Mouse (Mus musculus) forebrain, embryonic 12.5 days (tissue): ENCODE data around the gene Tpr. TPM values are rescaled to one million over a fixed set of nuclear protein-coding genes. Genes with fewer than 3 reads are reported as not detected.

Source experiments
- ATAC-seq: fragments of 200-750 bp; cut with Nextera tagmentation; 2 replicates; pipeline ENCODE4 v1.8.0; 2017; ENCODE audit warnings: moderate TSS enrichment; ENCODE audit not compliant: low FRiP score
- H3K27ac ChIP-seq: fragments of 300-500 bp; sonication (generic); 2 replicates; pipeline ENCODE4 v1.5.1; 2016; ENCODE audit warnings: mild to moderate bottlenecking
- H3K27me3 ChIP-seq: fragments of 300-500 bp; sonication (generic); 2 replicates; pipeline ENCODE4 v1.6.1; 2016; ENCODE audit warnings: mild to moderate bottlenecking
- H3K36me3 ChIP-seq: fragments of 300-500 bp; sonication (generic); replicated peaks from 2 replicates; pipeline ENCODE4 v1.6.1; 2016; ENCODE audit warnings: mild to moderate bottlenecking
- H3K4me1 ChIP-seq: fragments of 300-500 bp; sonication (generic); 2 replicates; pipeline ENCODE4 v1.6.1; 2016
- H3K4me2 ChIP-seq: fragments of 300-500 bp; sonication (generic); 2 replicates; pipeline ENCODE4 v1.6.1; 2016; ENCODE audit warnings: mild to moderate bottlenecking, moderate library complexity
- H3K4me3 ChIP-seq: fragments of 300-500 bp; sonication (generic); replicated peaks from 2 replicates; pipeline ENCODE4 v1.5.1; 2016; ENCODE audit warnings: mild to moderate bottlenecking
- H3K9ac ChIP-seq: fragments of 300-500 bp; sonication (generic); 2 replicates; pipeline ENCODE4 v1.6.1; 2016; ENCODE audit warnings: mild to moderate bottlenecking
- H3K9me3 ChIP-seq: fragments of 300-500 bp; sonication (generic); 2 replicates; pipeline ENCODE4 v1.6.1; 2016
- whole genome bisulfite sequencing: fragments of 180-500 bp; shearing (Covaris S2); methylation state at CpG from one replicate; pipeline ENCODE4 v1.1.7; 2016; 5-methylcytosine and 5-hydroxymethylcytosine counted together
- polyA plus RNA-seq: library from polyadenylated mRNA; unstranded; fragments of >200 nt; fragmentation: Nextera tagmentation; extraction: Ambion mirVana; gene quantifications from 2 replicates; pipeline ENCODE4 v1.2.1, GENCODE M21; 2016

Gene Tpr
- polyA plus RNA-seq, 1 experiment from 2014 or later: 193 TPM

- H3K9ac ChIP-seq: no peak within 1 kb of the TSS
- no peak within 1 kb of the TSS for H3K4me2 ChIP-seq
- no peak within 1 kb of the TSS for H3K4me3 ChIP-seq
- no peak for ATAC-seq
- no peaks in the 10 kb centered on the region for H3K36me3 ChIP-seq
- no peaks in the 10 kb centered on the region for H3K27me3 ChIP-seq
- no peaks in the 10 kb centered on the region for H3K4me1 ChIP-seq
- no peaks in the 10 kb centered on the region for H3K9me3 ChIP-seq
- no peak within 1 kb of the TSS for H3K27ac ChIP-seq
- 89% methylated on average over 3 of the region's 3 CpGs for WGBS
Observed at GRCm38 (mm10) chr1:150466132-150466531, 73.5 kb downstream of the Tpr start, which contains the start of gene Prg4. Prg4 (minus strand) TSS chr1:150466165.

GRCm38 (mm10) chr1:150469992-150470391, 77.4 kb downstream of the Tpr start:
- 90% methylated on average over 3 of the region's 3 CpGs for WGBS
- Histone ChIP-seq H3K9me3 (no peaks in the 10 kb centered on the region), H3K4me2 (no peak overlapping the region), H3K27me3 (no peaks in the 10 kb centered on the region), H3K4me3 (no peak overlapping the region), H3K27ac (no peak overlapping the region), H3K4me1 (no peaks in the 10 kb centered on the region), H3K36me3 (no peaks in the 10 kb centered on the region), H3K9ac (no peak overlapping the region)
- ATAC-seq: no peak

GRCm38 (mm10) chr1:150472525-150472924, 79.9 kb downstream of the Tpr start:
- Histone ChIP-seq H3K27ac (no peak overlapping the region), H3K36me3 (no peaks in the 10 kb centered on the region), H3K9me3 (no peaks in the 10 kb centered on the region), H3K4me3 (no peak overlapping the region), H3K4me1 (no peaks in the 10 kb centered on the region), H3K27me3 (no peaks in the 10 kb centered on the region), H3K9ac (no peak overlapping the region), H3K4me2 (no peak overlapping the region)
- WGBS: 85% methylated on average over 7 of the region's 7 CpGs
- no peak for ATAC-seq

GRCm38 (mm10) chr1:150480674-150481073, 88.0 kb downstream of the Tpr start:
- Histone ChIP-seq H3K4me1 (no peaks in the 10 kb centered on the region), H3K4me3 (no peak overlapping the region), H3K36me3 (no peaks in the 10 kb centered on the region), H3K9me3 (no peaks in the 10 kb centered on the region), H3K4me2 (no peak overlapping the region), H3K27me3 (no peaks in the 10 kb centered on the region), H3K27ac (no peak overlapping the region), H3K9ac (no peak overlapping the region)
- WGBS: 71% methylated on average over 5 of the region's 5 CpGs
- no peak for ATAC-seq

GRCm38 (mm10) chr1:150489148-150489547, 96.5 kb downstream of the Tpr start:
- Histone ChIP-seq H3K9ac (no peak overlapping the region), H3K9me3 (no peaks in the 10 kb centered on the region), H3K36me3 (no peaks in the 10 kb centered on the region), H3K4me3 (no peak overlapping the region), H3K4me2 (no peak overlapping the region), H3K27ac (no peak overlapping the region), H3K27me3 (no peaks in the 10 kb centered on the region), H3K4me1 (no peaks in the 10 kb centered on the region)
- no peak for ATAC-seq
- 91% methylated on average over 2 of the region's 2 CpGs for WGBS

- WGBS: 84% methylated on average over 6 of the region's 6 CpGs
- Histone ChIP-seq H3K9ac (no peak overlapping the region), H3K27ac (no peak overlapping the region)
Observed at GRCm38 (mm10) chr1:150496626-150497302, 104.1 kb downstream of the Tpr start.

GRCm38 (mm10) chr1:150497690-150498089, 105.1 kb downstream of the Tpr start:
- Histone ChIP-seq H3K4me3 (no peak overlapping the region), H3K27me3 (no peaks in the 10 kb centered on the region), H3K4me2 (no peak overlapping the region), H3K27ac (no peak overlapping the region), H3K4me1 (no peaks in the 10 kb centered on the region), H3K9ac (no peak overlapping the region), H3K36me3 (no peaks in the 10 kb centered on the region), H3K9me3 (peaks cover 5% of the 10 kb centered on the region; the same call in 1 of the 2 replicates)
- no peak for ATAC-seq
- 80% methylated on average over 2 of the region's 2 CpGs for WGBS

More at GRCm38 (mm10) chr1:150496626-150497302, 104.1 kb downstream of the Tpr start:
- no peaks in the 10 kb centered on the region for H3K27me3 ChIP-seq
- no peak for ATAC-seq
- H3K4me3 ChIP-seq: no peak overlapping the region
- H3K9me3 ChIP-seq: peaks cover 5% of the 10 kb centered on the region; the same call in 1 of the 2 replicates
- no peak overlapping the region for H3K4me2 ChIP-seq
- no peaks in the 10 kb centered on the region for H3K36me3 ChIP-seq
- H3K4me1 ChIP-seq: no peaks in the 10 kb centered on the region

- no peaks in the 10 kb centered on the region for H3K27me3 ChIP-seq
- H3K9me3 ChIP-seq: peaks cover 5% of the 10 kb centered on the region; the same call in 1 of the 2 replicates
- no peaks in the 10 kb centered on the region for H3K4me1 ChIP-seq
- ATAC-seq: no peak
- 86% methylated on average over 2 of the region's 2 CpGs for WGBS
- H3K4me3 ChIP-seq: no peak overlapping the region
- H3K4me2 ChIP-seq: no peak overlapping the region
- no peak overlapping the region for H3K9ac ChIP-seq
- H3K36me3 ChIP-seq: no peaks in the 10 kb centered on the region
- H3K27ac ChIP-seq: no peak overlapping the region
Observed at GRCm38 (mm10) chr1:150498177-150498576, 105.5 kb downstream of the Tpr start.

Other genes with a start within 250 kb of the Tpr start
- not detected in 2 replicates for gene Pdc, start 73.4 kb upstream of the Tpr start, polyA plus RNA-seq
- 28.2 and 31.1 TPM in 2 replicates for gene Odr4, start 242 bp downstream of the Tpr start, polyA plus RNA-seq
- 0.72 and 0.91 TPM in 2 replicates for gene Prg4, start 73.3 kb downstream of the Tpr start, polyA plus RNA-seq